Mouse (Mus musculus): Measurements from ENCODE around the gene Dixdc1. TPM values are rescaled to one million over a fixed set of nuclear protein-coding genes. Genes with fewer than 3 reads are reported as not detected.
"Not testable (repeated sequence)": the region's sequence is repeated elsewhere in the genome, so short reads cannot be mapped to it uniquely, and the experiment has no call there.

Gene Dixdc1
- total RNA-seq, 1 experiment from 2014 or later, result not detected

GRCm38 (mm10) chr9:50660431-50660830 lies 78.9 kb downstream of the Dixdc1 start:
- 0 out of 2 replicates have a peak, but pooled peaks have one; percentile 29 for ATAC-seq (replicated peaks; ENCODE audit: low read depth, poor library complexity, severe bottlenecking)

GRCm38 (mm10) chr9:50659392-50660217 lies 79.7 kb downstream of the Dixdc1 start, which contains the start of gene Dlat:
Dlat (minus strand) TSS chr9:50659780.
- ATAC-seq (replicated peaks; ENCODE audit: low read depth, poor library complexity, severe bottlenecking), result peak; percentile 94

DNA sequence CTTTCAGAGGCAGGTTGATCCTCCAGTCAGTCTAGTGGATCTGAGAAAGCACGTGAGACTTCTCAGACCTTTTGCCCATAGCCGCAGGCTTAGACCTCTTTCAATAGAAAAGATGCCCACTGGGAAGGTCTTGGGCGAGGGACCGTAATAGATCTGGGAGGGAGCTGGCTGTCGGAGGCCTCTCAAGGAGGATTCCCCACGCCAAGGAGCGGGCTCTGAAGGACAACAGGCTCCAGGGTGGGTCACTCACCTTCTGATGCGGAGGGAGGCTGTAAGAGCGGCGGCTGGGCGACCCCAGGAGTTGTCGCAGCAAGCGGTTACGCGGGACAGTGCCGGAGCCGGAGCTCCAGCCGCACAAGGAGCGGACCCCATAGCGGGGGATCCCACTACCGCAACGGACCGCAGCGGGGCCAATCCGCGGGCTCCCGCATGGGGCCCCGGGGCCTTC lies 80.4 kb downstream of the Dixdc1 start:
- ATAC-seq (replicated peaks; ENCODE audit: low read depth, poor library complexity, severe bottlenecking), result no peak

DNA sequence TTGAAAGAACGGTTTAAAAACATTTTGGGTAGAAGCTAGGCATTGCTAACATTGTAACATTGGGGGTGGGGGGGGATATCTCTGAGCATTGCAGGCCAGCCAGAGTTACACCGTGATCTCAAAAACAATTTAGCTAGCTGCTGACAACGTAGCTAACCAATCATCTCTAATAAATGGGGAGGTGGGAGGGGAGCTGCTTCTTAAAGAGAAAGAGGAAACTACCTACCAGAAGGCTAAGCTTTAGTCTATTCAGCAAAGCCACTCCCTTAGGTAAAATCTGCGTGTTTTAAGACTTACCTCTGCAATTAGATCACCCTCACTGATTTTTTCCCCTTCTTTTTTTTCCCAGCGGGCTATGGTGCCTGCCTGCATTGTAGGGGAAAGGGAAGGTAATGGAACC lies 80.9 kb downstream of the Dixdc1 start:
- ATAC-seq (replicated peaks; ENCODE audit: low read depth, poor library complexity, severe bottlenecking), result no peak

DNA sequence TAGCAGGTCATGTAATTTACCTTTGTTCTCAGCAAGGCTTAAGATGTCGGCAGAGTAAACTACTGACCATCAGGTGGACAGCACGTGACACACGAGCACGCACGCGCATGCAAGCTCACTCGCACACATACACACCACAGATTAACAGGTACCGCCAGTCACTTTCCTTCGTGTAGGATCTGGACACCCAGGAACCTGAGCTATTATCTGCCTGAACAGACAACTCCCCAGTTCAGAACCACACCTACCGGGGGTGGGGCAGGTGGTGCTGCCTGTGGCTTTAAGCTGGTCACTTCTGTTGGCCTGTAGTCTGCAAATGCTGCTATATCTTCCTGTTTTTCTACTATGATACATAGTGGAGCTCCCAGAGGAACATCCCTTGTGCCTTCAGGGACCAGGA lies 88.8 kb downstream of the Dixdc1 start:
- ATAC-seq (replicated peaks; ENCODE audit: low read depth, poor library complexity, severe bottlenecking), result no peak

DNA sequence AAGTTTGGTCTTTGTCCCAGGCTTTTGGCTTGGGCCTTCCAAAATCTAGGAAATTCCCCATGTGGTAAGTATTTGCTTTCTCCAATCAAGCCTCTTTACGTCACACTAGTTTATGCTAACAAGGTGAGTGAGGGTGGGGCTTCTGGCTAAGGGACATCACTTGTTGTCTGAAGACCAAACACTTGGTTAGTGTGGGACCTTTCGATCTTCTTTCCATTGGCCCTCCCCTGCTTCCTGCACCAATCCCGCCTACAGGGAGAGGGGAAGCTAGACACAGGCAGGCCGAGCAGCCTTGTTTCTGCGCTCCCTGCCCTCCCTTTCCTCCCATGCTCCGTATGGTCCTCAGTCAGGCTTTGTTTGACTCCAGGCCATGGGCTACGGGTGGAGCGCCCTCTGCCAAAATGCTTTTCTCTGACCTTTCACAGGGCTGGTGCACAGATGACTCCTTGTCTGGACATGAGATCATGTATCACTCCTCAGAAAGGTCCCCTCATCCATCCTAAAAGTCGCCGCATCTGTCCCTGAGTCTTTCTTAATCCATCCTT lies 92.4 kb downstream of the Dixdc1 start:
- ATAC-seq (replicated peaks; ENCODE audit: low read depth, poor library complexity, severe bottlenecking), result no peak

DNA sequence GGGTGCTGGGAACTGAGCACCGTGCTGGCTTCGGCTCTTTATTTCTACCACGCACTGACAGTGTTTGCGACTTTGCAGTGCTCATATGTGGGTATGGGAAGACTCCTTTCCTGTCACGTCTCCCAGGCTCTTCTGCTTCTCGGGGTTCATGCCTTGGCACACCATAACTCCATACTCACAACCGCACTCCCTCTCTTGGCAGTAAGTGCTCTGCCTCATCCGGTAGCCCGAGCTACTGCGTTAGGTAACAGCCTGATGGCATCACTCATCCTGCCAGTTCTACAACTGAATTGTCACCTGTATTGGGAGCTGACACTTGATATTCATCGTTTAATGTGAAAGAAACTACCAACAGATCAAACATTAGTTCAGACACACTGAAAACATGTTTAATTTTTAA lies 105.0 kb downstream of the Dixdc1 start:
- ATAC-seq (replicated peaks; ENCODE audit: low read depth, poor library complexity, severe bottlenecking), result no peak

DNA sequence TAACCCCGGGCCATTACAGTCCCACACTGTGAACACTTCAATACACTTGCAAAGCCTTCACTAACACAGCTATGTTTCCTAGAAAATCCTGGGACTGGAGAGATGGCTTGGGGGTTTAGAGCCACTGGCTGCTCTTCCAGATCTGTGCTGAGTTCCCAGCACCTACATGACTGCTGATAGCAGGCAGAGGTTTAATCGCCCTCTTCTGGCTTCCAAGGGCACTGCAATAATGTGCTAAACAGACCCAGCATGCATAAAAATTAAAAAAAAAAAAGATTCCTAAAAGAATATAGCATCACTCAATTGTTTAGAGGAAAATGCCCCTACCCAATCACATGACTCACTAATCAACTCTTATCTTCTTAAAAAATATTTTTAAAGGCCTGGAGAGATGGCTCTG lies 106.3 kb downstream of the Dixdc1 start:
- 0 out of 2 replicates have a peak, but pooled peaks have one; percentile 45 for ATAC-seq (replicated peaks; ENCODE audit: low read depth, poor library complexity, severe bottlenecking)

- ATAC-seq (replicated peaks; ENCODE audit: low read depth, poor library complexity, severe bottlenecking), result no peak
Observed at GRCm38 (mm10) chr9:50632016-50632688, 107.2 kb downstream of the Dixdc1 start.

GRCm38 (mm10) chr9:50630903-50631302 lies 108.4 kb downstream of the Dixdc1 start:
- not testable (repeated sequence) for ATAC-seq (replicated peaks; ENCODE audit: low read depth, poor library complexity, severe bottlenecking)

DNA sequence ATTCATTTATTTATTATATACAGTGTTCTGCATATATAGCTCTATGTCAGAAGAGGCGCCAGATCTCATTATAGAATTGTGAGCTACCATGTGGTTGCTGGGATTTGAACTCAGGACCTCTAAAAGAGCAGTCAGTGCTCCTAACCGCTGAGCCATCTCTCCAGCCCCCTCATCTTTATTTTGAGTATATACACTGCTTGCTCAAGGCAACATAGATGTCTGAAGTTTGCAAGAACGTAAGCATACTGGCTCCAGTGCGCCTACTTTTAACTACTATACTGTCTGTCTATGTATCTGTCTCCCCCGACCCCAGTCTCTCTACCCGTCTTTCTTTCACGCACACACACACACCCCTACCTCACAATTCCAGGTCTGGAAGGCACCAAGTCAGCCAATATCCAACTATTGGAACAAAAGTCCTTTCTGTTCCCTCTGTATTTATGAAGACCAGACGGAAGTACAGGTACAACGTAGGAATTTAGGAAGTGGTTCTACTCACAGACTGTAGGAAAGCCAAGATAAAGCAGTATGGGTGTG lies 121.5 kb downstream of the Dixdc1 start:
- ATAC-seq (replicated peaks; ENCODE audit: low read depth, poor library complexity, severe bottlenecking), result no peak

GRCm38 (mm10) chr9:50616766-50617603 lies 122.3 kb downstream of the Dixdc1 start, which contains the start of the genes Pih1d2 and Nkapd1:
Pih1d2 (plus strand) TSS chr9:50617321.
Nkapd1 (minus strand) TSS chr9:50617464.
- ATAC-seq (replicated peaks; ENCODE audit: low read depth, poor library complexity, severe bottlenecking), result peak; percentile 92

- ATAC-seq (replicated peaks; ENCODE audit: low read depth, poor library complexity, severe bottlenecking), result no peak
Observed at GRCm38 (mm10) chr9:50616161-50616560, 123.2 kb downstream of the Dixdc1 start.

Other genes starting within 250 kb of the Dixdc1 start
- not detected in 2 replicates for gene Plet1, start 245.0 kb downstream of the Dixdc1 start, total RNA-seq (2017)
- 73.1 and 89.3 TPM in 2 replicates for gene Pts, start 210.8 kb downstream of the Dixdc1 start, total RNA-seq (2017)
- 4.4 and 7.5 TPM in 2 replicates for gene Il18, start 184.7 kb downstream of the Dixdc1 start, total RNA-seq (2017)
- gene Bco2, start 184.3 kb downstream of the Dixdc1 start, total RNA-seq (2017), result not detected in 2 replicates
- gene Tex12, start 178.2 kb downstream of the Dixdc1 start, total RNA-seq (2017), result not detected in 2 replicates
- gene Sdhd, start 135.7 kb downstream of the Dixdc1 start, total RNA-seq (2017), result 172 and 173 TPM in 2 replicates
- gene Timm8b, start 135.6 kb downstream of the Dixdc1 start, total RNA-seq (2017), result 147 and 199 TPM in 2 replicates
- 0.24 and 4.4 TPM in 2 replicates for gene Pih1d2, start 122.2 kb downstream of the Dixdc1 start, total RNA-seq (2017)
- 57.9 and 59.6 TPM in 2 replicates for gene Nkapd1, start 122.1 kb downstream of the Dixdc1 start, total RNA-seq (2017)
- gene Dlat, start 79.7 kb downstream of the Dixdc1 start, total RNA-seq (2017), result 37.5 and 49.9 TPM in 2 replicates
- not detected in 2 replicates for gene 2310030G06Rik, start 7.0 kb upstream of the Dixdc1 start, total RNA-seq (2017)
- 0.41 TPM in 1 of 2 replicates, not detected in the other for gene Cryab, start 11.8 kb upstream of the Dixdc1 start, total RNA-seq (2017)
- gene Hspb2, start 12.8 kb upstream of the Dixdc1 start, total RNA-seq (2017), result not detected in 2 replicates
- gene Fdxacb1, start 28.7 kb upstream of the Dixdc1 start, total RNA-seq (2017), result 5.5 and 8.8 TPM in 2 replicates
- 21.2 and 23.3 TPM in 2 replicates for gene Alg9, start 35.5 kb upstream of the Dixdc1 start, total RNA-seq (2017)
- 13.8 and 22.6 TPM in 2 replicates for gene 1110032A03Rik, start 36.0 kb upstream of the Dixdc1 start, total RNA-seq (2017)
- 66.6 and 66.9 TPM in 2 replicates for gene Ppp2r1b, start 105.8 kb upstream of the Dixdc1 start, total RNA-seq (2017)